Mouse (Mus musculus): ENCODE data around the gene Stard3nl. TPM values are rescaled to one million over a fixed set of nuclear protein-coding genes. Genes with fewer than 3 reads are reported as not detected.

Gene Stard3nl
- polyA plus RNA-seq, 1 experiment: 11.0 TPM

DNA sequence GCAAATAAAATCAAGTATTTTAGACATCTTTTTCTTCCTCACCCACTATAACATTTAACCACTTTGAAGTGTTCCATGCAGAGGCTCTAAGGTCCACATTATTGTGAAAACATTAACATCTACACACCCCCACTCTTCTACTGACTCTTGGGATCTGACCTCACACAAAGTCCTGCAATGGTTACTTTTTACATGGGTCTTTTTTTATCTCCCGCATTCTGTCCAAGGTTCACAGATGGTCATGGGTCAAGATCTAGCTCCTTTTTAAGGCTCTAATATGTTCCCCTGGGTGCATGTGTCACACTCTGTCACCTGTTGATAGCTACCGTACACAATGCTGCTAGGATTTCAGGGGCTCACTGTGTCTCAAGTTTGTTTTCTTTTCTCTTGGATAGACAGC, 28.7 kb downstream of the Stard3nl start:
- no peak for TF ChIP-seq CTCF (IDR thresholded peaks at IDR 0.05; ENCODE audit: extremely low read depth, insufficient read depth, insufficient read length, insufficient replicate concordance)
- no peak for TF ChIP-seq POLR2A (IDR thresholded peaks at IDR 0.05; ENCODE audit: low read depth, low read length)
- Histone ChIP-seq H3K4me1 (ENCODE audit: control insufficient read depth, insufficient read depth, insufficient read length) (no peaks in the 10 kb centered on the region), H3K36me3 (ENCODE audit: control insufficient read depth, insufficient read depth, low read length) (peaks cover 7% of the 10 kb centered on the region), H3K27ac (ENCODE audit: insufficient read depth, low read length) (no peak overlapping the region), H3K27me3 (ENCODE audit: control insufficient read depth, insufficient read depth, low read length) (no peaks in the 10 kb centered on the region), H3K4me3 (ENCODE audit: extremely low read depth, insufficient read depth, insufficient read length) (no peak overlapping the region)
- WGBS: 88% methylated on average over 2 of the region's 2 CpGs
- no peak for DNase-seq (ENCODE audit: low read depth in 1 of 2, low spot score in 2 of 2)

DNA sequence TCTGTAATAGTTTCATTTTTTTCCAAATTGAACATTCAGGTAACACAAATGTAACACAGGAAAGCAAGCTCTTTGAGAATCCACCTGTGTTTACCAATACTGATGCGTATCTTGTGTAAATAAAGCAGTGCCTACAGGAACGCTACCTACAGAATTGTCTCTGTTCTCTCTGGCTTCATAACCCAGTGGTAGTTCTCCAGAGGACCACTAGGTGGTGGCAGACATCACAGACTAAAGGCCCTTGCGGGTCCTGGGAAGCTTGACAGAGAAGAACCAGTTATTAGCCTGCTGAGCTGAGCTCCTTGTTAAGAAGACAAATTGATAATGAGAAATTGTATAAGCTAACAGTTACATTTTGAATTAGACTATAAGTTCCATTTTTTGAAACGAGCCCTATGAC, 30.0 kb downstream of the Stard3nl start:
- peak; percentile 23 to 39 for DNase-seq (ENCODE audit: low read depth in 1 of 2, low spot score in 2 of 2)
- Histone ChIP-seq H3K4me3 (ENCODE audit: extremely low read depth, insufficient read depth, insufficient read length) (no peak overlapping the region), H3K27ac (ENCODE audit: insufficient read depth, low read length) (no peak overlapping the region), H3K27me3 (ENCODE audit: control insufficient read depth, insufficient read depth, low read length) (no peaks in the 10 kb centered on the region), H3K4me1 (ENCODE audit: control insufficient read depth, insufficient read depth, insufficient read length) (no peaks in the 10 kb centered on the region), H3K36me3 (ENCODE audit: control insufficient read depth, insufficient read depth, low read length) (peaks cover 6% of the 10 kb centered on the region)
- 47% methylated on average over 4 of the region's 4 CpGs for WGBS
- TF ChIP-seq CTCF (IDR thresholded peaks at IDR 0.05; ENCODE audit: extremely low read depth, insufficient read depth, insufficient read length, insufficient replicate concordance) (peak; percentile 73; the same call in 1 of the 2 replicates), POLR2A (IDR thresholded peaks at IDR 0.05; ENCODE audit: low read depth, low read length) (no peak)

DNA sequence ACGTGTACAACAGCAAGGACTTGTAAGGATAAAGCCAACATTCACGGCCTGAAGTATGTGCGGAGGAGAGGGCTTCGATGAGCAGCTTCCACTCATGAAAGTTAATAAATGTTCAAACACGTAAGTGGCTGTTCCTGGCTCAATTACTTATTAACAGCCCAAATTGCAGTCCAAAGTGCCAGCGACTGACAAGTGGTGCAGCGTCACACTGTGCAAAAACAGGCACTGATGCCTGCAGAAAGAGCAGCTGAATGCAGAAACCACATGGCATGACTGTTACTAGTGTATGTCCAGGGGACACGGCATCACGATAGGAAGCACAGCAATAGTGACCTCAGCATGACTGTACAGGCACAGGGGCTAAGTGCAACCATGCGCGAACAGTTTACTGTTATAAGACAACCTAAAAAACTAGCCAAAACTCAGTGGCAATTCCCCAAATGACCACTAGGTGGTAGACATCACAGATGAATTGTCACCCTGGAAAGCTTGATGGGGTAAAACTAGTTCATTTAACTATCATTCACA, 31.3 kb downstream of the Stard3nl start:
- 82% methylated on average over 11 of the region's 11 CpGs for WGBS
- DNase-seq (ENCODE audit: low read depth in 1 of 2, low spot score in 2 of 2): peak; percentile 28 to 32
- peaks cover 5% of the 10 kb centered on the region; the same call in 1 of the 2 replicates for H3K36me3 ChIP-seq (ENCODE audit: control insufficient read depth, insufficient read depth, low read length)
- no peak overlapping the region for H3K4me3 ChIP-seq (ENCODE audit: extremely low read depth, insufficient read depth, insufficient read length)
- H3K27me3 ChIP-seq (ENCODE audit: control insufficient read depth, insufficient read depth, low read length): no peaks in the 10 kb centered on the region
- no peaks in the 10 kb centered on the region for H3K4me1 ChIP-seq (ENCODE audit: control insufficient read depth, insufficient read depth, insufficient read length)
- TF ChIP-seq CTCF (IDR thresholded peaks at IDR 0.05; ENCODE audit: extremely low read depth, insufficient read depth, insufficient read length, insufficient replicate concordance): no peak
- no peak for TF ChIP-seq POLR2A (IDR thresholded peaks at IDR 0.05; ENCODE audit: low read depth, low read length)
- H3K27ac ChIP-seq (ENCODE audit: insufficient read depth, low read length): no peak overlapping the region

DNA sequence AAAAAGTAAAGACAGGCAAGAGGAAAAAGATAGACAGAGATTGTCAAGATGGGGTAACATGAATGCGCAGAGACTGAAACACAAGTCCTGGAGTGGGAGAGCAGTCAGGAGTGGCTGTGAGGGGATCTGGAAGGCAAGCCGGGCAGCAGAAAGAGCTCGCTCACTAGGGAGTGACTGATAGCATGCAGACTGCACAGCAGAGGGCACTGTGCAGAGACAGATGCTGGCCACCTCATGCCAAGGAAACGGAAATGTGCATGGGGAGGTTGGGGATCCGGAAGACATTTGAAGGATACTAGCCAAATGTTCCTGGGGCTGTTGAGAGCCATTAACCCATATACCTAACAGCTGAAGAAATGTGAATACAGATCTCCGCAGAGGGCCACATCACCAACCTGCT, 33.2 kb downstream of the Stard3nl start:
- TF ChIP-seq CTCF (IDR thresholded peaks at IDR 0.05; ENCODE audit: extremely low read depth, insufficient read depth, insufficient read length, insufficient replicate concordance) (no peak), POLR2A (IDR thresholded peaks at IDR 0.05; ENCODE audit: low read depth, low read length) (no peak)
- Histone ChIP-seq H3K4me3 (ENCODE audit: extremely low read depth, insufficient read depth, insufficient read length) (no peak overlapping the region), H3K4me1 (ENCODE audit: control insufficient read depth, insufficient read depth, insufficient read length) (no peaks in the 10 kb centered on the region), H3K36me3 (ENCODE audit: control insufficient read depth, insufficient read depth, low read length) (peaks cover 6% of the 10 kb centered on the region; the same call in 1 of the 2 replicates), H3K27me3 (ENCODE audit: control insufficient read depth, insufficient read depth, low read length) (no peaks in the 10 kb centered on the region), H3K27ac (ENCODE audit: insufficient read depth, low read length) (no peak overlapping the region)
- DNase-seq (ENCODE audit: low read depth in 1 of 2, low spot score in 2 of 2): no peak
- 89% methylated on average over 6 of the region's 6 CpGs for WGBS

DNA sequence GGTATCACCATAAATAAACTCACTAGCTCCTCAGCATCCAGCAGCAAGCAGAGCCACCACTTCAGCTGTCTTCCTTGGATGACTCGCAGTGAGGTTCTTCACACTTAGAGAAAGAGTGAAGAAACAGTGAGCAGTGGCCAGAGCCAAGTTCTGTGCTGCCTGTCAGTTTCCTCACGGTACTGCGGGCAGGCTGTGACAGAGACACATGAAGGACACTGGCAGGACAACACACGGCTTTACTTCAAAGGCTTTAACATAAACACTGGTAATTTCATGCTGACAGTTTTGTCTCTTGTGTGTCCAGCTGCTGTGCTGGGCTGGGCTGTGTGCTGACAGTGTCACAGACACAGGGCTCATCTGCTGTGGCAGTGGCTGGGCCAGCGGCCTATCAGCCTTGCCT, 37.6 kb downstream of the Stard3nl start:
- H3K27ac ChIP-seq (ENCODE audit: insufficient read depth, low read length): no peak overlapping the region
- DNase-seq (ENCODE audit: low read depth in 1 of 2, low spot score in 2 of 2): no peak
- TF ChIP-seq CTCF (IDR thresholded peaks at IDR 0.05; ENCODE audit: extremely low read depth, insufficient read depth, insufficient read length, insufficient replicate concordance): no peak
- TF ChIP-seq POLR2A (IDR thresholded peaks at IDR 0.05; ENCODE audit: low read depth, low read length): no peak
- no peaks in the 10 kb centered on the region for H3K27me3 ChIP-seq (ENCODE audit: control insufficient read depth, insufficient read depth, low read length)
- H3K4me3 ChIP-seq (ENCODE audit: extremely low read depth, insufficient read depth, insufficient read length): no peak overlapping the region
- peaks cover 8% of the 10 kb centered on the region; the same call in 1 of the 2 replicates for H3K36me3 ChIP-seq (ENCODE audit: control insufficient read depth, insufficient read depth, low read length)
- 89% methylated on average over 5 of the region's 5 CpGs for WGBS
- H3K4me1 ChIP-seq (ENCODE audit: control insufficient read depth, insufficient read depth, insufficient read length): peaks cover 2% of the 10 kb centered on the region; the same call in 1 of the 2 replicates

DNA sequence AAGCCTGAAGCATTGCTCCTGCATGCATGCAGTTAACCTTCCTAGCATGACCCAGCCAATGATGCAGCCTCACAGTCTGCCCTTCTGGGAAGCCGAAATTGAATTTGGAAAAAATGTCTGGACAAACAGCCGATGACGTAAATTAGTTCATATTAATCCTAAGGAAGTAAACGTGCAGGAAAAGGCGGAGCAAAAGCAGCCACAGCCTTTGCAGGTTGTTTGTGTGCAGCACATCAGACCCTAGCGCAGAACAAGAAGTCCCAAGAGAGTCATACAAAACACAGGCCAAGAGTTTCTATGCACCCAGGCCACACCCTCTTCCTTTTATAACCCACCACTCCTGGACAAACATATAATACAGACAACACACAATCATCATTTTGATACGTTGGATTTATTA, 38.3 kb downstream of the Stard3nl start:
- Histone ChIP-seq H3K27me3 (ENCODE audit: control insufficient read depth, insufficient read depth, low read length) (no peaks in the 10 kb centered on the region), H3K4me1 (ENCODE audit: control insufficient read depth, insufficient read depth, insufficient read length) (peaks cover 2% of the 10 kb centered on the region; the same call in 1 of the 2 replicates), H3K36me3 (ENCODE audit: control insufficient read depth, insufficient read depth, low read length) (peaks cover 8% of the 10 kb centered on the region; the same call in 1 of the 2 replicates), H3K4me3 (ENCODE audit: extremely low read depth, insufficient read depth, insufficient read length) (no peak overlapping the region), H3K27ac (ENCODE audit: insufficient read depth, low read length) (peak overlapping the region; percentile 10; the same call in 1 of the 2 replicates)
- no peak for DNase-seq (ENCODE audit: low read depth in 1 of 2, low spot score in 2 of 2)
- no peak for TF ChIP-seq POLR2A (IDR thresholded peaks at IDR 0.05; ENCODE audit: low read depth, low read length)
- no peak for TF ChIP-seq CTCF (IDR thresholded peaks at IDR 0.05; ENCODE audit: extremely low read depth, insufficient read depth, insufficient read length, insufficient replicate concordance)
- WGBS: 63% methylated on average over 7 of the region's 7 CpGs

DNA sequence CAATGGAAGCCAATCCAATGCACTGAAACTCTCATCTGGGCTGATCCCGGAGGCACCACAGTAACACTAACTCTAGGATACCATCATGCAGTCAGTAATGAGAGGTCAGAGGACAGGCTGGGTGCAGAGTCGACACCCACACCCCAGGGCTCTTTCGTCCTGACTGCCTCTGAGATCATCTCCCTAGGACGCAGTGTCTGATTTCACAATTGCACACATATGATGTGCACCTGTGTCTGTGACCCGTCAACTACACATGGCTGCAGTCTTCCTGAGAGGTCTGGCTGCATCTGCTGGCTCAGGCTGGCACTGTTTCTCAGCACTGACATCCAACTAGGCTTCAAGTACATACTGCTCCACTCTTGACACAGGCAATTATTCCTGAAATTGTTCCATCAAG, 38.9 kb downstream of the Stard3nl start:
- no peak for DNase-seq (ENCODE audit: low read depth in 1 of 2, low spot score in 2 of 2)
- Histone ChIP-seq H3K36me3 (ENCODE audit: control insufficient read depth, insufficient read depth, low read length) (peaks cover 8% of the 10 kb centered on the region; the same call in 1 of the 2 replicates), H3K4me3 (ENCODE audit: extremely low read depth, insufficient read depth, insufficient read length) (no peak overlapping the region), H3K27me3 (ENCODE audit: control insufficient read depth, insufficient read depth, low read length) (no peaks in the 10 kb centered on the region), H3K4me1 (ENCODE audit: control insufficient read depth, insufficient read depth, insufficient read length) (peaks cover 2% of the 10 kb centered on the region; the same call in 1 of the 2 replicates), H3K27ac (ENCODE audit: insufficient read depth, low read length) (peak overlapping the region; percentile 10)
- TF ChIP-seq CTCF (IDR thresholded peaks at IDR 0.05; ENCODE audit: extremely low read depth, insufficient read depth, insufficient read length, insufficient replicate concordance) (no peak), POLR2A (IDR thresholded peaks at IDR 0.05; ENCODE audit: low read depth, low read length) (no peak)
- 78% methylated on average over 5 of the region's 5 CpGs for WGBS
